Mouse (Mus musculus) fibroblast of lung, adult 2 months (primary cell): ENCODE measurements at regions not wholly inside any gene's neighbourhood (a gene's known extent, or its start where the extent isn't known, plus 50 kb on each side); places are given as distances from the start of the nearest gene placed in this dataset.

Experiments
- DNase-seq: peaks from one replicate; pipeline ENCODE4 v3.0.0-alpha.2; 2011; ENCODE audit warnings: low read depth

GRCm38 (mm10) chr13:37528876-37529275 is 183.9 kb downstream of the Ly86 start:
- DNase-seq, result no peak

- peak; percentile 45 for DNase-seq
These were observed 186.6 kb downstream of the Ly86 start for GRCm38 (mm10) chr13:37531512-37532183.

- DNase-seq, result no peak
These were observed 187.7 kb downstream of the Ly86 start for GRCm38 (mm10) chr13:37532596-37533170.

GRCm38 (mm10) chr13:37533851-37534250 is 188.8 kb downstream of the Ly86 start:
- DNase-seq, result no peak

- no peak for DNase-seq
These were observed 192.3 kb downstream of the Ly86 start for GRCm38 (mm10) chr13:37537330-37537729.

GRCm38 (mm10) chr13:37537793-37538192 is 192.8 kb downstream of the Ly86 start:
- no peak for DNase-seq

GRCm38 (mm10) chr13:37540980-37541531 is 196.0 kb downstream of the Ly86 start:
- no peak for DNase-seq

GRCm38 (mm10) chr13:37541674-37542073 is 196.7 kb downstream of the Ly86 start:
- DNase-seq, result peak; percentile 57

- no peak for DNase-seq
These were observed 197.8 kb downstream of the Ly86 start for GRCm38 (mm10) chr13:37542744-37543196.

- DNase-seq, result no peak
These were observed 198.8 kb downstream of the Ly86 start for GRCm38 (mm10) chr13:37543788-37544187.

GRCm38 (mm10) chr13:37544696-37545095 is 199.7 kb downstream of the Ly86 start:
- DNase-seq, result no peak

- no peak for DNase-seq
These were observed 201.5 kb downstream of the Ly86 start for GRCm38 (mm10) chr13:37546556-37546955.

- no peak for DNase-seq
These were observed 205.6 kb downstream of the Ly86 start for GRCm38 (mm10) chr13:37550584-37550983.

GRCm38 (mm10) chr13:37553392-37553791 is 208.4 kb downstream of the Ly86 start:
- no peak for DNase-seq

- DNase-seq, result no peak
These were observed 212.2 kb downstream of the Ly86 start for GRCm38 (mm10) chr13:37557183-37557582.

- DNase-seq, result no peak
These were observed 212.8 kb downstream of the Ly86 start for GRCm38 (mm10) chr13:37557766-37558165.

- no peak for DNase-seq
These were observed 214.0 kb downstream of the Ly86 start for GRCm38 (mm10) chr13:37559056-37559455.

- DNase-seq, result no peak
These were observed 214.8 kb downstream of the Ly86 start for GRCm38 (mm10) chr13:37559706-37560313.

- peak; percentile 25 for DNase-seq
These were observed 215.4 kb downstream of the Ly86 start for GRCm38 (mm10) chr13:37560387-37560786.

- no peak for DNase-seq
These were observed 215.8 kb downstream of the Ly86 start for GRCm38 (mm10) chr13:37560800-37561199.

GRCm38 (mm10) chr13:37561437-37561836 is 216.4 kb downstream of the Ly86 start:
- no peak for DNase-seq

GRCm38 (mm10) chr13:37562141-37562540 is 216.1 kb upstream of the Rreb1 start:
- no peak for DNase-seq

- DNase-seq, result no peak
These were observed 215.5 kb upstream of the Rreb1 start for GRCm38 (mm10) chr13:37562652-37563051.
